Mouse (Mus musculus): ENCODE results near the gene Uaca.

Uaca gene

GRCm38 (mm10) chr9:60837449-60838141, 43.3 kb downstream of the Uaca start:
- DNase-seq (ENCODE audit: low spot score in 2 of 2): no peak

- no peak for DNase-seq (ENCODE audit: low spot score in 2 of 2)
Observed at GRCm38 (mm10) chr9:60838331-60838872, 44.1 kb downstream of the Uaca start.

GRCm38 (mm10) chr9:60841393-60841792, 47.1 kb downstream of the Uaca start:
- DNase-seq (ENCODE audit: low spot score in 2 of 2): no peak

GRCm38 (mm10) chr9:60843415-60844076, 49.2 kb downstream of the Uaca start:
- no peak for DNase-seq (ENCODE audit: low spot score in 2 of 2)

- no peak for DNase-seq (ENCODE audit: low spot score in 2 of 2)
Observed at GRCm38 (mm10) chr9:60848730-60849129, 54.4 kb downstream of the Uaca start.

- no peak for DNase-seq (ENCODE audit: low spot score in 2 of 2)
Observed at GRCm38 (mm10) chr9:60849986-60850385, 55.6 kb downstream of the Uaca start.

- no peak for DNase-seq (ENCODE audit: low spot score in 2 of 2)
Observed at GRCm38 (mm10) chr9:60854196-60854595, 59.9 kb downstream of the Uaca start.

GRCm38 (mm10) chr9:60857833-60858232, 63.5 kb downstream of the Uaca start:
- peak in 1 of 2 experiments; percentile 51 for DNase-seq (ENCODE audit: low spot score in 2 of 2)

- DNase-seq (ENCODE audit: low spot score in 2 of 2): peak in 1 of 2 experiments; percentile 58
Observed at GRCm38 (mm10) chr9:60858306-60858960, 64.1 kb downstream of the Uaca start.

- DNase-seq (ENCODE audit: low spot score in 2 of 2): peak; percentile 26
Observed at GRCm38 (mm10) chr9:60859031-60859430, 64.7 kb downstream of the Uaca start.

GRCm38 (mm10) chr9:60861030-60861429, 66.7 kb downstream of the Uaca start:
- no peak for DNase-seq (ENCODE audit: low spot score in 2 of 2)

- DNase-seq (ENCODE audit: low spot score in 2 of 2): no peak
Observed at GRCm38 (mm10) chr9:60864664-60865063, 70.3 kb downstream of the Uaca start.

GRCm38 (mm10) chr9:60865866-60866265, 71.5 kb downstream of the Uaca start:
- no peak for DNase-seq (ENCODE audit: low spot score in 2 of 2)

- DNase-seq (ENCODE audit: low spot score in 2 of 2): no peak
Observed at GRCm38 (mm10) chr9:60870451-60870850, 76.1 kb downstream of the Uaca start.

- DNase-seq (ENCODE audit: low spot score in 2 of 2): no peak
Observed at GRCm38 (mm10) chr9:60870919-60871503, 76.7 kb downstream of the Uaca start.

GRCm38 (mm10) chr9:60873257-60874054, 79.1 kb downstream of the Uaca start:
- no peak for DNase-seq (ENCODE audit: low spot score in 2 of 2)

- no peak for DNase-seq (ENCODE audit: low spot score in 2 of 2)
Observed at GRCm38 (mm10) chr9:60874055-60874392, 79.7 kb downstream of the Uaca start.

- DNase-seq (ENCODE audit: low spot score in 2 of 2): no peak
Observed at GRCm38 (mm10) chr9:60876085-60876484, 81.7 kb downstream of the Uaca start.

GRCm38 (mm10) chr9:60876531-60876930, 82.2 kb downstream of the Uaca start:
- DNase-seq (ENCODE audit: low spot score in 2 of 2): no peak

GRCm38 (mm10) chr9:60878051-60878557, 83.8 kb downstream of the Uaca start:
- no peak for DNase-seq (ENCODE audit: low spot score in 2 of 2)

GRCm38 (mm10) chr9:60878630-60879029, 84.3 kb downstream of the Uaca start:
- no peak for DNase-seq (ENCODE audit: low spot score in 2 of 2)
